29 mouse cellular contexts compared by ENCODE assay signal in genomic region chr16:22845481-22845880, GRCm38 (mm10). TPM values are rescaled to one million over a fixed set of nuclear protein-coding genes. Genes with fewer than 3 reads are reported as not detected.
A peak's percentile ranks its signal among the peaks of the same experiment; 100 is the strongest.
DNase-seq lines count a peak whose midpoint lies in the region; ATAC-seq lines count a peak whose summit lies in the region.
"Had no signal": no experiment of that assay in that cellular context is flagged by ENCODE, and none has a peak within 500 bp of the region (broad histone marks: within the 10 kb centered on the region; RNA-seq: fewer than 3 reads in every experiment).

No protein-coding gene starts in this region.

- peaks cover 38% of the 10 kb centered on the region for H3K4me1 ChIP-seq in liver, embryonic 13.5 days (replicated peaks)
- peaks cover 34% of the 10 kb centered on the region for H3K4me1 ChIP-seq in liver, embryonic 15.5 days (replicated peaks)

- intact Hi-C loops in heart, postnatal 14 days (cut with DNase I) = no loop called here
- intact Hi-C loops in gastrocnemius, postnatal 36 days (cut with DNase I) = no loop called here

- no peaks in the 10 kb centered on the region for H3K27me3 ChIP-seq in liver, embryonic 13.5 days
- no peaks in the 10 kb centered on the region for H3K27me3 ChIP-seq in liver, embryonic 15.5 days
- H3K27me3 ChIP-seq: embryonic facial prominence, embryonic 15.5 days; heart, embryonic 12.5 days; limb, embryonic 13.5 days; lung, embryonic 15.5 days; megakaryocyte, embryonic 14.5 days; midbrain, embryonic 13.5 days had no signal

- peaks cover 49% of the 10 kb centered on the region for H3K36me3 ChIP-seq in liver, embryonic 13.5 days
- H3K36me3 ChIP-seq in liver, embryonic 15.5 days (replicated peaks) = peaks cover 47% of the 10 kb centered on the region
- H3K36me3 ChIP-seq: midbrain, embryonic 13.5 days had no signal

- no peaks in the 10 kb centered on the region for H3K9me3 ChIP-seq in liver, embryonic 13.5 days (replicated peaks)
- no peaks in the 10 kb centered on the region for H3K9me3 ChIP-seq in liver, embryonic 15.5 days (replicated peaks)
- H3K9me3 ChIP-seq: embryonic facial prominence, embryonic 15.5 days; heart, embryonic 12.5 days; limb, embryonic 13.5 days; lung, embryonic 15.5 days; megakaryocyte, embryonic 14.5 days; midbrain, embryonic 13.5 days had no signal

- H3K27ac ChIP-seq in liver, embryonic 13.5 days = peak overlapping the region; percentile 3; the same call in 1 of the 2 replicates
- peak overlapping the region; percentile 63 for H3K27ac ChIP-seq in liver, embryonic 15.5 days (replicated peaks)
- H3K27ac ChIP-seq: midbrain, embryonic 13.5 days had no signal

- no peak overlapping the region for H3K4me3 ChIP-seq in liver, embryonic 13.5 days (replicated peaks)
- H3K4me3 ChIP-seq in liver, embryonic 15.5 days (replicated peaks) = no peak overlapping the region
- H3K4me3 ChIP-seq: heart, embryonic 12.5 days; megakaryocyte, embryonic 14.5 days had no signal

- peak overlapping the region; percentile 72 for H3K4me2 ChIP-seq in liver, embryonic 13.5 days
- peak overlapping the region; percentile 78; the same call in 1 of the 2 replicates for H3K4me2 ChIP-seq in liver, embryonic 15.5 days

- 0 out of 2 replicates have a peak overlapping the region, but pooled peaks have one; percentile 72 for H3K9ac ChIP-seq in liver, embryonic 13.5 days
- H3K9ac ChIP-seq in liver, embryonic 15.5 days = no peak overlapping the region
- H3K9ac ChIP-seq: embryonic facial prominence, embryonic 15.5 days; heart, embryonic 12.5 days; limb, embryonic 13.5 days; lung, embryonic 15.5 days; midbrain, embryonic 13.5 days had no signal

- WGBS in liver, embryonic 13.5 days (ENCODE audit: insufficient replicate concordance) = 78% methylated on average over 4 of the region's 4 CpGs
- WGBS in liver, embryonic 15.5 days (ENCODE audit: insufficient replicate concordance) = 80% methylated on average over 4 of the region's 4 CpGs

- DNase-seq in heart, adult 11 months = peak; percentile 68
- DNase-seq in heart, postnatal 14 days = no peak
- no peak for DNase-seq in liver, embryonic 13.5 days
- no peak for DNase-seq in liver
- peak; percentile 64 for DNase-seq in kidney, adult 9 months
- no peak for DNase-seq in gastrocnemius, postnatal 36 days
- DNase-seq in urinary bladder, adult 18-20 months (ENCODE audit: low spot score in 2 of 2) = no peak
- DNase-seq: cerebellum, adult 9-11 months; heart, postnatal 10 days; lung, postnatal 36 days; thymus, adult 18-20 months; thymus, postnatal 36 days had no signal

- no peak for ATAC-seq in liver, embryonic 13.5 days (ENCODE audit: low read depth)
- peak; percentile 40 for ATAC-seq in liver, embryonic 15.5 days (ENCODE audit: insufficient read depth)

RNA-seq across cellular contexts. Expression of gene Tbccd1, which starts 12.0 kb away (rescaled TPM):
- total RNA-seq in heart, postnatal 14 days (2021) = 1 to 10 TPM; 9.1 to 9.9 TPM
- 24.0 and 29.2 TPM in 2 replicates for polyA plus RNA-seq in liver, embryonic 13.5 days (2015; fragmentation: Nextera tagmentation; extraction: Ambion mirVana)
- 22.9 and 27.6 TPM in 2 replicates for polyA plus RNA-seq in liver, embryonic 15.5 days (2015; fragmentation: Nextera tagmentation; extraction: Ambion mirVana)
- 1 to 10 TPM; 4.5 to 6.4 TPM for total RNA-seq in gastrocnemius, postnatal 36 days (2021)

RNA-seq across cellular contexts. Expression of gene Dnajb11, which starts 12.2 kb away (rescaled TPM):
- 10 to 100 TPM; 47.6 to 54.3 TPM for total RNA-seq in heart, postnatal 14 days (2021)
- 78.9 and 90.1 TPM in 2 replicates for polyA plus RNA-seq in liver, embryonic 13.5 days (2015; fragmentation: Nextera tagmentation; extraction: Ambion mirVana)
- polyA plus RNA-seq in liver, embryonic 15.5 days (2015; fragmentation: Nextera tagmentation; extraction: Ambion mirVana) = 58.3 and 60.7 TPM in 2 replicates
- 10 to 100 TPM; 36.3 to 36.7 TPM for total RNA-seq in gastrocnemius, postnatal 36 days (2021)

RNA-seq across cellular contexts. Expression of gene Crygs, which starts 34.1 kb away (rescaled TPM):
- total RNA-seq in heart, postnatal 14 days (2021) = not detected
- 0.17 and 0.27 TPM in 2 replicates for polyA plus RNA-seq in liver, embryonic 13.5 days (2015; fragmentation: Nextera tagmentation; extraction: Ambion mirVana)
- 0.16 and 0.22 TPM in 2 replicates for polyA plus RNA-seq in liver, embryonic 15.5 days (2015; fragmentation: Nextera tagmentation; extraction: Ambion mirVana)
- total RNA-seq in gastrocnemius, postnatal 36 days (2021) = not detected
- total RNA-seq: adrenal gland, adult 18-20 months; common myeloid progenitor, adult 5-6 weeks; ES-E14; gastrocnemius, adult 8-10 months; granulocyte monocyte progenitor cell, adult 5-6 weeks; heart, postnatal 10 days; monocyte, adult 5-6 weeks had no signal
- polyA plus RNA-seq: forebrain, embryonic 14.5 days; heart, embryonic 12.5 days; limb, embryonic 13.5 days; lung, embryonic 15.5 days; midbrain, embryonic 13.5 days; small intestine, adult 2 months had no signal

RNA-seq across cellular contexts. Expression of gene Ahsg, which starts 45.6 kb away (rescaled TPM):
- total RNA-seq in heart, postnatal 14 days (2021) = 10 to 100 TPM in 1 of 2 experiments, 1 to 10 TPM in 1; 8.8 to 16.6 TPM
- 513 TPM in 2 replicates for polyA plus RNA-seq in liver, embryonic 13.5 days (2015; fragmentation: Nextera tagmentation; extraction: Ambion mirVana)
- 2,676 and 4,109 TPM in 2 replicates for polyA plus RNA-seq in liver, embryonic 15.5 days (2015; fragmentation: Nextera tagmentation; extraction: Ambion mirVana)
- under 1 TPM in 1 of 2 experiments, not detected in 1; 0.97 TPM for total RNA-seq in gastrocnemius, postnatal 36 days (2021)
- total RNA-seq: common myeloid progenitor, adult 5-6 weeks; granulocyte monocyte progenitor cell, adult 5-6 weeks; left cerebral cortex, postnatal 25 days; monocyte, adult 5-6 weeks had no signal
- polyA plus RNA-seq: forebrain, embryonic 14.5 days; hindbrain, embryonic 11.5 days; limb, embryonic 13.5 days; small intestine, adult 2 months had no signal

Comparison
In these comparisons a context has a peak if more than half of its experiments do, and no peak if none do; other contexts are left out.
1. DNase-seq: peak in heart, adult 11 months (single experiment) and kidney, adult 9 months (single experiment); none in heart, postnatal 14 days (0 of 2), liver, embryonic 13.5 days (single experiment), liver (single experiment), gastrocnemius, postnatal 36 days (0 of 2) and urinary bladder, adult 18-20 months (0 of 2).